Mouse (Mus musculus) liver, embryonic 13.5 days (tissue): ENCODE measurements around the gene Pgd. TPM values are rescaled to one million over a fixed set of nuclear protein-coding genes. Genes with fewer than 3 reads are reported as not detected.
A peak's percentile ranks its signal among the peaks of the same experiment; 100 is the strongest.
"Not testable (repeated sequence)": the region's sequence is repeated elsewhere in the genome, so short reads cannot be mapped to it uniquely, and the experiment has no call there.

Source experiments
- ATAC-seq: fragments of 200-750 bp; cut with Nextera tagmentation; 2 replicates; pipeline ENCODE4 v1.8.0; 2017; ENCODE audit warnings: low read depth, mild to moderate bottlenecking, moderate number of reproducible peaks, moderate library complexity
- DNase-seq: peaks from one replicate; pipeline ENCODE4 v3.0.0; 2022
- H3K27ac ChIP-seq: fragments of 300-500 bp; sonication (generic); 2 replicates; pipeline ENCODE4 v1.5.1; 2015; ENCODE audit warnings: moderate library complexity, mild to moderate bottlenecking, inconsistent platforms
- H3K27me3 ChIP-seq: fragments of 300-500 bp; sonication (generic); 2 replicates; pipeline ENCODE4 v1.6.1; 2015; ENCODE audit warnings: mild to moderate bottlenecking, inconsistent platforms
- H3K36me3 ChIP-seq: fragments of 300-500 bp; sonication (generic); 2 replicates; pipeline ENCODE4 v1.6.1; 2015; ENCODE audit warnings: mild to moderate bottlenecking, inconsistent platforms
- H3K4me1 ChIP-seq: fragments of 300-500 bp; sonication (generic); replicated peaks from 2 replicates; pipeline ENCODE4 v1.6.1; 2015; ENCODE audit warnings: inconsistent platforms
- H3K4me2 ChIP-seq: fragments of 300-500 bp; sonication (generic); 2 replicates; pipeline ENCODE4 v1.6.1; 2015; ENCODE audit warnings: inconsistent platforms, mild to moderate bottlenecking, moderate library complexity
- H3K4me3 ChIP-seq: fragments of 300-500 bp; sonication (generic); replicated peaks from 2 replicates; pipeline ENCODE4 v1.5.1; 2015; ENCODE audit warnings: mild to moderate bottlenecking, inconsistent platforms
- H3K9ac ChIP-seq: fragments of 300-500 bp; sonication (generic); 2 replicates; pipeline ENCODE4 v1.6.1; 2015; ENCODE audit warnings: mild to moderate bottlenecking, inconsistent platforms
- H3K9me3 ChIP-seq: fragments of 300-500 bp; sonication (generic); replicated peaks from 2 replicates; pipeline ENCODE4 v1.6.1; 2016; ENCODE audit warnings: inconsistent platforms
- WGBS: fragments of 180-500 bp; shearing (Covaris S2); methylation state at CpG from one replicate; pipeline ENCODE4 v1.1.7; 2015; ENCODE audit not compliant: insufficient replicate concordance; 5-methylcytosine and 5-hydroxymethylcytosine counted together
- polyA plus RNA-seq: library from polyadenylated mRNA; unstranded; fragments of >200 nt; fragmentation: Nextera tagmentation; extraction: Ambion mirVana; gene quantifications from 2 replicates; pipeline ENCODE4 v1.2.1, GENCODE M21; 2015

Gene Pgd
- polyA plus RNA-seq, 1 experiment from 2014 or later, result 74.7 TPM

- peak overlapping the region; percentile 41 for H3K27ac ChIP-seq
Observed at GRCm38 (mm10) chr4:149131789-149132565, 34.6 kb downstream of the Pgd start.

DNA sequence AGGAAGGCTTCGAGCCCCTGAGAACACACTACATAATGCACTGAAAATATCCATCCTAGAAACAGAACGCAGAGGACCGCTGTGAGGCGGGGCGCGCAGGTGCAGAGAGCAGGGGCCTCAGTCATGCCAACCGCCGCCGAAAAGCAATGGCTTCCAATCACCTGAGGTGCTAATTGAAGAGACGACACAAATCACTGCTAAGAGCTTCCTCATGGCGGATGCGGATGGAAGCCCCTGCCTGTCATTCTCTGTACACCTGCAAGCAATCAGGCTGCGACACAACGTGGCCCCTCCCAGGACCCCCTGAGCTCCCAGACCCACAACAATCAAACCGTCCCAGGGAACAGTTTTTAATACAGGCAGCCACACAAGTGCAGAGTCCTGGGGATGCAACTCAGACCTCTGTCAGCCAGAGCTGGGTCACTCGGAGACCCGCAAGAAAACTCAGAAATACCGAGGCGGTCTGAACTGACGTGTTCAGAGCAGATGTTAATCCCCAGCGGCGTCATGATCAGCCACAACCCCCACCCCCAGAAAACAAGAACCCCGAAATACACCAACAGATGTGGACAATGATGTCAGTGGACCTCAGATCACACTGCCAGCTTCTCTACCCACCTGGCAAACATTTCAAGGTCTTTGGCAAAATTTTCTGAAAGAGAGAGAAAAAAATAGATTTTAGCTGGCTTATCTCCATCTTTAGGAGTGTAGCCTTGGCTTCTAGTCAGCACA, 35.4 kb downstream of the Pgd start:
- peaks cover 21% of the 10 kb centered on the region for H3K4me1 ChIP-seq
- H3K9ac ChIP-seq, result no peak overlapping the region
- no peaks in the 10 kb centered on the region for H3K9me3 ChIP-seq
- H3K27ac ChIP-seq, result no peak overlapping the region
- H3K4me2 ChIP-seq, result no peak overlapping the region
- H3K36me3 ChIP-seq, result peaks cover 27% of the 10 kb centered on the region
- DNase-seq, result no peak
- WGBS, result 86% methylated on average over 23 of the region's 23 CpGs
- no peak for ATAC-seq
- H3K4me3 ChIP-seq, result no peak overlapping the region
- H3K27me3 ChIP-seq, result no peaks in the 10 kb centered on the region

More at GRCm38 (mm10) chr4:149131789-149132565, 34.6 kb downstream of the Pgd start:
- Histone ChIP-seq H3K36me3 (peaks cover 27% of the 10 kb centered on the region), H3K9ac (no peak overlapping the region), H3K9me3 (no peaks in the 10 kb centered on the region), H3K27me3 (no peaks in the 10 kb centered on the region), H3K4me1 (peaks cover 26% of the 10 kb centered on the region), H3K4me3 (no peak overlapping the region), H3K4me2 (no peak overlapping the region)
- 77% methylated on average over 21 of the region's 21 CpGs for WGBS
- peak; percentile 11; the same call in 1 of the 2 replicates for ATAC-seq
- no peak for DNase-seq

DNA sequence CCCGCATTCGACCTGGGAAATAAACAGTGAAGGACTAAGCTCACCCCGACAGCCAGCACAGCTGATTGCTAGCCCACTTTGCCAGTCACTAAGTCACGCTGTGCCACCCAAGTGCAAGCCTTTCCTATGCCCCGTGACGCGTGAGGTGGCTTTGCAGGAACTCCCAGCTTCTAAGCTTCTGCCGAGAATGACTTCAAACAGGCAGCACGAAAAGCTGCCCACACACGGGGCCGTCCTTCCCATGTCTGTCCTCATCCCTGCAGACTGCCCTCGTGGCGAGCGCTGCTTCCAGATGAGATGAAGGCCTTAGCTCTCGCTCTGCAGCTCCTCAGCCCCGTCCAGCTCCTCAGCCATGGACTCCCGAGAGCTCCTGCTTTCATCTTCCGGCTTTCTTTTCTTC, 38.1 kb downstream of the Pgd start:
- no peak overlapping the region for H3K9ac ChIP-seq
- no peak overlapping the region for H3K27ac ChIP-seq
- DNase-seq (no peak), ATAC-seq (no peak)
- peaks cover 20% of the 10 kb centered on the region for H3K4me1 ChIP-seq
- no peak overlapping the region for H3K4me2 ChIP-seq
- no peak overlapping the region for H3K4me3 ChIP-seq
- no peaks in the 10 kb centered on the region for H3K27me3 ChIP-seq
- no peaks in the 10 kb centered on the region for H3K9me3 ChIP-seq
- 81% methylated on average over 18 of the region's 18 CpGs for WGBS
- peaks cover 27% of the 10 kb centered on the region for H3K36me3 ChIP-seq

DNA sequence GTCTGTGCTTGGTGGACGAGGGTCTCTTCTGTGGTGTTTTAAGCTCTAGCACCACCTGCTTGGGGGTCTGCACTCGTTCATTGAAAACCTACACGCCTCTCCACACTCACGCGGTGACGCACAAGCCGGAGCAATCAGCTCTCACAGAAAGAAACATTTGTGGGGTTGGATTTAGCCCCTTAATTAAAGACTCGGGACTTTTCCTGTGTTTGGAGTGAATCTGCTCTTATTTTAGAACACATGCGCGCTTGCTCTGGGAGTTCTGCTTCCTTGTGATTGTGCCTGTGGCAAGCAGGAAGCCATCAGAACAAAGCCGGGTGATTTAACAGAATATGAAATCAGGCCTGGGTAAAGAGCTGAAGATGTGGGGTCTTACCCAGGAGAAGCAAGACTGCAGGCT, 39.9 kb downstream of the Pgd start, which contains the start of gene Cort:
Cort (minus strand) TSS at position 101 of the 400 bp plus-strand sequence.
- Histone ChIP-seq H3K4me2 (no peak within 1 kb of the TSS), H3K36me3 (peaks cover 25% of the 10 kb centered on the region), H3K9ac (no peak within 1 kb of the TSS), H3K4me3 (no peak within 1 kb of the TSS), H3K9me3 (no peaks in the 10 kb centered on the region), H3K4me1 (peaks cover 14% of the 10 kb centered on the region), H3K27me3 (no peaks in the 10 kb centered on the region), H3K27ac (no peak within 1 kb of the TSS)
- ATAC-seq (no peak), DNase-seq (no peak)
- WGBS, result 79% methylated on average over 11 of the region's 11 CpGs

DNA sequence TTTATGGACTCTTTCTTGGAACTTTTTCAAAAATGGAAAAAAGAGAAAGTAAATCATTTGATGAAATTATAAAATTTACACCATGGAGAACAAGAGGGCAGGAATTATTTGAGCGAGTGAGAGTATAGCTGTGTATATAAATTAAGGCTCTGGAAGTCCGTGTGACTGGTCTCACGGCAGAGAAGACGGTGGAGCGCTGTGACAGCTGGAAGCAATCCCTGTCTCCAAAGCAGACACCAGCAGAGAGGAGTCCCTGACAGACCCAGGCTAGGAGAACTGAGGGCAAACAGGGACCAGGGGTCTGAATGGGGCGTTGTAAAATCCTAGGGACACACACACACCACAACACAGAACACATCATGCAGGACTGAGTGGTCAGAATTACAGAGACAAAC, 40.5 kb downstream of the Pgd start:
- H3K27me3 ChIP-seq, result no peaks in the 10 kb centered on the region
- peak; percentile 11; the same call in 1 of the 2 replicates for ATAC-seq
- DNase-seq, result no peak
- H3K4me1 ChIP-seq, result peaks cover 14% of the 10 kb centered on the region
- H3K27ac ChIP-seq, result no peak overlapping the region
- H3K4me3 ChIP-seq, result no peak overlapping the region
- H3K4me2 ChIP-seq, result no peak overlapping the region
- peaks cover 19% of the 10 kb centered on the region for H3K36me3 ChIP-seq
- no peaks in the 10 kb centered on the region for H3K9me3 ChIP-seq
- no peak overlapping the region for H3K9ac ChIP-seq
- WGBS, result 82% methylated on average over 6 of the region's 6 CpGs

- no peak overlapping the region for H3K4me3 ChIP-seq
- H3K4me1 ChIP-seq, result peaks cover 15% of the 10 kb centered on the region
- no peaks in the 10 kb centered on the region for H3K9me3 ChIP-seq
- DNase-seq (no peak), ATAC-seq (no peak)
- H3K27me3 ChIP-seq, result no peaks in the 10 kb centered on the region
- 48% methylated on average over 11 of the region's 11 CpGs for WGBS
- no peak overlapping the region for H3K27ac ChIP-seq
- H3K9ac ChIP-seq, result no peak overlapping the region
- H3K36me3 ChIP-seq, result peaks cover 14% of the 10 kb centered on the region
- no peak overlapping the region for H3K4me2 ChIP-seq
Observed at GRCm38 (mm10) chr4:149125341-149126114, 41.0 kb downstream of the Pgd start.

GRCm38 (mm10) chr4:149123432-149123831, 43.1 kb downstream of the Pgd start:
- H3K9ac ChIP-seq, result no peak overlapping the region
- WGBS, result 63% methylated on average over 5 of the region's 5 CpGs
- no peak for DNase-seq
- peaks cover 11% of the 10 kb centered on the region for H3K36me3 ChIP-seq
- ATAC-seq, result no peak
- H3K4me2 ChIP-seq, result no peak overlapping the region
- no peaks in the 10 kb centered on the region for H3K27me3 ChIP-seq
- H3K9me3 ChIP-seq, result no peaks in the 10 kb centered on the region
- peaks cover 29% of the 10 kb centered on the region for H3K4me1 ChIP-seq
- H3K27ac ChIP-seq, result no peak overlapping the region
- no peak overlapping the region for H3K4me3 ChIP-seq

DNA sequence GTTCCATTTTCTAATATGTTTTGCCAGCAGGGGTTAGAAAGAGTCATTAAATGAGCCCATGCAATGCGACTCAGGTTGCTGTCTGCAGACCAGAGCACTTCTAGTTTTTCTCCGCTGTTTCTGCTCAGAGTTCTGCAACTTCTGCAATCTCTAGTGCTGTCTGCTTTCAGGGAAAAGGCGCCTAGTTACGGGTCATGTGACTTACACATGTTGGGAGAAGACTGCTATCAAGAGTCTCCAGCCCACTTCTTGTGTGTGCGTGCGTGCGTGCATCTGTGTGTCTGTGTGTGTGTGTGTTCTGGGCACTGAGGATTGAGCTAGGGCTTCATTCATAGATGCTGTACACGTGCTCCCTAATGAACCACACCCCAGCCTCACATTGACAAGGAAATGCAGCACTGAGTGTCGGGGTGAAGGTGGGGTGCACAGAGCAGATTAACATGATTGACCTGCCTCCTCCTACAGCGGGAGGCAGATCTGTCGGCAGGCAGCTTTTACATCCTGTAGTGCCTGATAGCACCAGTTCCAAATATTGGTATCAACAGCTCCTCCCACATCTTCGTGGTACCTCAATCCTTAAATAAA, 46.5 kb downstream of the Pgd start:
- not testable (repeated sequence) for H3K9me3 ChIP-seq, H3K27ac ChIP-seq, H3K4me3 ChIP-seq, H3K4me2 ChIP-seq, H3K27me3 ChIP-seq, H3K36me3 ChIP-seq, H3K9ac ChIP-seq, DNase-seq
- peaks cover 21% of the 10 kb centered on the region for H3K4me1 ChIP-seq
- WGBS, result 32% methylated on average over 12 of the region's 12 CpGs
- ATAC-seq, result peak; percentile 80

DNA sequence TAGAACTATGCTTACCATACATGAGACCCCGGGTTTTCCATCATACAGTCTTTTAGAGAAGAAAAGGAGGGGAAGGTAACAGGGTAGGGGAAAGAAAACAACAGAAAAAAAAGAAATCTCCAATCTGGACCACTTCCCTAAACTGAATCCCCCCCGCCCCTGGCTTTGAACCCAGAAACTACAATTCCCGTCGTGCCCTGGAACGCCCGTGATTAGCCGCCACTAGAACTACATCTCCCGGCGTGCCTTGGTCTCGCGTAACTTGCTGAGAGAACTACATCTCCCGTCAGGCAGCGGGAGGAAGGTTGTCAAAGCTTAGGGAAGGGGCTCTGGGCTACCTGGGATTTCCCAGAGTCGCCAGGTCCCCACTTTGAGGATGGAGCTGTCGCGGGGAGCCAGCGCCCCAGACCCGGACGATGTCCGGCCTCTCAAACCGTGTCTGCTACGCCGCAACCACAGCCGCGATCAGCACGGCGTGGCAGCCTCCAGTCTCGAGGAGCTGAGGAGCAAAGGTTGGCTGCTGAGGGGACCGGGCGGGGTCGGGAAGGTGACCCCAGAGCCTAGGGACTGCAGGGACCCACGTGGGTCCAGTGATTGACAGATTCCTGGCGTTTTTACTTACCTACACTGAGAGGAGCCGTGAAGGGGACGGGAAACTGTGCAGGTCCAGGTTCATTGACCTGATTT, 62.6 kb downstream of the Pgd start, which contains the start of gene Dffa:
Dffa (plus strand) TSS at position 272 of the 687 bp plus-strand sequence.
- Histone ChIP-seq H3K4me1 (peaks cover 17% of the 10 kb centered on the region), H3K9me3 (no peaks in the 10 kb centered on the region), H3K27me3 (no peaks in the 10 kb centered on the region), H3K9ac (peak within 1 kb of the TSS; percentile 84), H3K27ac (no peak within 1 kb of the TSS), H3K4me2 (peak within 1 kb of the TSS; percentile 93), H3K4me3 (peak within 1 kb of the TSS; percentile 84), H3K36me3 (peaks cover 30% of the 10 kb centered on the region)
- 1% methylated on average over 35 of the region's 35 CpGs for WGBS
- DNase-seq, result peak; percentile 83
- ATAC-seq, result peak; percentile 78

GRCm38 (mm10) chr4:149101456-149101855, 65.1 kb downstream of the Pgd start:
- no peak for ATAC-seq
- 72% methylated on average over 3 of the region's 3 CpGs for WGBS
- H3K4me2 ChIP-seq, result no peak overlapping the region
- no peak overlapping the region for H3K4me3 ChIP-seq
- no peaks in the 10 kb centered on the region for H3K27me3 ChIP-seq
- no peak for DNase-seq
- peaks cover 6% of the 10 kb centered on the region for H3K36me3 ChIP-seq
- H3K9ac ChIP-seq, result no peak overlapping the region
- peaks cover 38% of the 10 kb centered on the region for H3K4me1 ChIP-seq
- no peak overlapping the region for H3K27ac ChIP-seq
- H3K9me3 ChIP-seq, result no peaks in the 10 kb centered on the region
